Mouse (Mus musculus) intestine, postnatal 0 days (tissue): ENCODE measurements around the gene Zfp709. TPM values are rescaled to one million over a fixed set of nuclear protein-coding genes. Genes with fewer than 3 reads are reported as not detected.
"Not testable (repeated sequence)": the region's sequence is repeated elsewhere in the genome, so short reads cannot be mapped to it uniquely, and the experiment has no call there.

Source experiments
- ATAC-seq: fragments of 200-750 bp; cut with Nextera tagmentation; 2 replicates; pipeline ENCODE4 v1.8.0; 2017; ENCODE audit warnings: mild to moderate bottlenecking, moderate TSS enrichment, moderate library complexity
- H3K27ac ChIP-seq: fragments of 300-500 bp; sonication (generic); 2 replicates; pipeline ENCODE4 v1.5.1; 2014; ENCODE audit warnings: mild to moderate bottlenecking, low read depth, low read length, moderate library complexity
- H3K27me3 ChIP-seq: fragments of 300-500 bp; sonication (generic); replicated peaks from 2 replicates; pipeline ENCODE4 v1.6.1; 2014; ENCODE audit warnings: low read length, mixed read lengths; ENCODE audit not compliant: control insufficient read depth, insufficient read depth
- H3K36me3 ChIP-seq: fragments of 300-500 bp; sonication (generic); 2 replicates; pipeline ENCODE4 v1.6.1; 2014; ENCODE audit warnings: mild to moderate bottlenecking, moderate library complexity; ENCODE audit not compliant: control insufficient read depth, insufficient read depth
- H3K4me1 ChIP-seq: fragments of 300-500 bp; sonication (generic); replicated peaks from 2 replicates; pipeline ENCODE4 v1.6.1; 2014; ENCODE audit warnings: antibody characterized with exemption, low read length, mixed read lengths; ENCODE audit not compliant: control insufficient read depth, insufficient read depth
- H3K4me2 ChIP-seq: fragments of 300-500 bp; sonication (generic); replicated peaks from 2 replicates; pipeline ENCODE4 v1.6.1; 2014; ENCODE audit warnings: low read depth, mild to moderate bottlenecking, moderate library complexity
- H3K4me3 ChIP-seq: fragments of 300-500 bp; sonication (generic); 2 replicates; pipeline ENCODE4 v1.5.1; 2014; ENCODE audit warnings: low read depth, low read length
- H3K9ac ChIP-seq: fragments of 300-500 bp; sonication (generic); 2 replicates; pipeline ENCODE4 v1.6.1; 2014; ENCODE audit warnings: mild to moderate bottlenecking, low read depth, low read length
- H3K9me3 ChIP-seq: fragments of 300-500 bp; sonication (generic); 2 replicates; pipeline ENCODE4 v1.6.1; 2016; ENCODE audit warnings: mixed run types; ENCODE audit not compliant: control insufficient read depth
- CTCF ChIP-seq: sonication (generic); IDR thresholded peaks from 2 replicates; pipeline ENCODE4 v1.5.1; 2016; ENCODE audit warnings: low read depth, mild to moderate bottlenecking, control low read depth, antibody characterized with exemption, moderate library complexity
- WGBS: fragments of 180-500 bp; shearing (Covaris S2); extraction: QIAGEN DNeasy Blood & Tissue Kit; methylation state at CpG from one replicate; pipeline ENCODE4 v1.1.7; 2014; 5-methylcytosine and 5-hydroxymethylcytosine counted together
- polyA plus RNA-seq: library from polyadenylated mRNA; unstranded; fragments of >200 nt; fragmentation: Nextera tagmentation; extraction: Ambion mirVana; gene quantifications from 2 replicates; pipeline ENCODE4 v1.2.1, GENCODE M21; 2015

The Zfp709 gene
- polyA plus RNA-seq, 1 experiment from 2014 or later, result 4.0 TPM

- Histone ChIP-seq H3K36me3 (peaks cover 31% of the 10 kb centered on the region), H3K4me2 (no peak overlapping the region), H3K27me3 (no peaks in the 10 kb centered on the region), H3K4me3 (no peak overlapping the region), H3K9me3 (no peaks in the 10 kb centered on the region), H3K9ac (no peak overlapping the region), H3K4me1 (no peaks in the 10 kb centered on the region), H3K27ac (no peak overlapping the region)
- ATAC-seq, result no peak
- TF ChIP-seq CTCF, result no peak
These were observed 46.0 kb downstream of the Zfp709 start for GRCm38 (mm10) chr8:71927779-71928178.

- H3K27me3 ChIP-seq, H3K4me1 ChIP-seq, H3K9ac ChIP-seq, H3K9me3 ChIP-seq, H3K27ac ChIP-seq, H3K36me3 ChIP-seq, H3K4me2 ChIP-seq, H3K4me3 ChIP-seq, ATAC-seq: not testable (repeated sequence)
- 71% methylated on average over 2 of the region's 2 CpGs for WGBS
These were observed 56.2 kb downstream of the Zfp709 start for GRCm38 (mm10) chr8:71938037-71938436.

- no peak for ATAC-seq
- TF ChIP-seq CTCF, result no peak
These were observed 58.7 kb downstream of the Zfp709 start for GRCm38 (mm10) chr8:71940293-71941208.

GRCm38 (mm10) chr8:71941776-71942175, 60.0 kb downstream of the Zfp709 start:
- ATAC-seq, result no peak
- H3K9me3 ChIP-seq, result no peaks in the 10 kb centered on the region
- TF ChIP-seq CTCF, result no peak
- H3K4me1 ChIP-seq, result no peaks in the 10 kb centered on the region
- H3K36me3 ChIP-seq, result no peaks in the 10 kb centered on the region
- H3K27ac ChIP-seq, result no peak overlapping the region
- no peak overlapping the region for H3K4me2 ChIP-seq
- 77% methylated on average over 1 of the region's 1 CpGs for WGBS
- no peak overlapping the region for H3K4me3 ChIP-seq
- 0 out of 2 replicates have a peak, but pooled peaks cover 5% of the 10 kb centered on the region for H3K27me3 ChIP-seq
- no peak overlapping the region for H3K9ac ChIP-seq

More at GRCm38 (mm10) chr8:71940293-71941208, 58.7 kb downstream of the Zfp709 start:
- Histone ChIP-seq H3K4me1 (no peaks in the 10 kb centered on the region), H3K4me2 (no peak overlapping the region), H3K9me3 (no peaks in the 10 kb centered on the region), H3K4me3 (no peak overlapping the region), H3K27me3 (no peaks in the 10 kb centered on the region), H3K9ac (no peak overlapping the region), H3K36me3 (no peaks in the 10 kb centered on the region), H3K27ac (no peak overlapping the region)
- WGBS, result 68% methylated on average over 2 of the region's 2 CpGs

Other genes starting within 250 kb of the Zfp709 start
- 0.60 and 0.72 TPM in 2 replicates for gene Unc13a, start 210.3 kb upstream of the Zfp709 start, polyA plus RNA-seq
- gene Jak3, start 205.7 kb upstream of the Zfp709 start, polyA plus RNA-seq, result 5.7 and 6.8 TPM in 2 replicates
- 2.5 and 3.0 TPM in 2 replicates for gene Insl3, start 192.8 kb upstream of the Zfp709 start, polyA plus RNA-seq
- gene B3gnt3, start 180.2 kb upstream of the Zfp709 start, polyA plus RNA-seq, result 30.5 and 33.5 TPM in 2 replicates
- gene Fcho1, start 156.3 kb upstream of the Zfp709 start, polyA plus RNA-seq, result 2.2 and 2.5 TPM in 2 replicates
- gene Zfp882, start 26.6 kb downstream of the Zfp709 start, polyA plus RNA-seq, result 1.2 and 1.4 TPM in 2 replicates
- gene Zfp617, start 26.6 kb downstream of the Zfp709 start, polyA plus RNA-seq, result 9.3 and 12.8 TPM in 2 replicates
- gene Zfp961, start 69.0 kb downstream of the Zfp709 start, polyA plus RNA-seq, result 18.8 and 19.2 TPM in 2 replicates
- gene Cyp4f18, start 127.6 kb downstream of the Zfp709 start, polyA plus RNA-seq, result 2.7 and 4.2 TPM in 2 replicates
- gene Olfr372, start 159.2 kb downstream of the Zfp709 start, polyA plus RNA-seq, result not detected in 2 replicates
- gene Olfr373, start 201.2 kb downstream of the Zfp709 start, polyA plus RNA-seq, result 0.08 and 0.14 TPM in 2 replicates
- gene Olfr374, start 225.0 kb downstream of the Zfp709 start, polyA plus RNA-seq, result not detected in 2 replicates